Mouse (Mus musculus): ENCODE measurements around the gene Gm28230. TPM values are rescaled to one million over a fixed set of nuclear protein-coding genes. Genes with fewer than 3 reads are reported as not detected.
A peak's percentile ranks its signal among the peaks of the same experiment; 100 is the strongest.

Gene Gm28230
- polyA plus RNA-seq, 1 experiment = 0.18 TPM

DNA sequence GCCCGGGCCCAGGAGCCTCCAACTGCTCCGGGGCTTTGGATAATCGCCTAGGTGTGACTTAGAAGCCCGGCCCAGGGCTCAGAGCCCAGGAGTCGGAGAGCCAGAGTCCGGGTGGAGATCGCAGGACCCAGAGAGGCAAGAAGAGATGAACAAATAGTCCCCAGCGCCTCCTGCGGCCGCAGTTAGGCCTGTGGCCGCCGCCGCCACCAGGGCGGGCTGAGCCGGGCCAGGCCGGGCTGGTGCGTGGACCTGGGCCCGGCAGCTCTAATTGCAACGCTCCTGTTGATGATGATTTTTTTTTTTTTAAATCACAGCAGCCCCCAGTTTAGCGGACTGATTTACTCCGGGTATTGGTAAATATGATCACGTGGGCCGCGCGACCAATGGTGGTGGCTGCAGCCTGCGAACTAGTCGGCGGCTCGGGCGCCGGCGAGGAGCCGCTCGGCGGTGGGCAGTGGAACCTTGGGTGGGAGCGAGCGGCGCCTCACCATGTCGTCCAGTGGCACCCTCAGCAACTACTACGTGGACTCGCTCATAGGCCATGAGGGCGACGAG lies 28.9 kb upstream of the Gm28230 start, which contains the start of gene Hoxd9:
TSS of gene Hoxd9 (plus strand) at position 161 of the 555 bp plus-strand sequence.
- TF ChIP-seq CTCF (IDR thresholded peaks at IDR 0.05; ENCODE audit: insufficient read depth, low read length) (no peak), POLR2A (IDR thresholded peaks at IDR 0.05; ENCODE audit: borderline replicate concordance, extremely low read depth, low read depth, low read length) (no peak)
- Histone ChIP-seq H3K4me3 (replicated peaks; ENCODE audit: extremely low read depth, low read depth, low read length) (no peak within 1 kb of the TSS), H3K4me1 (ENCODE audit: control insufficient read depth, insufficient read depth, low read length) (peaks cover 4% of the 10 kb centered on the region; the same call in 1 of the 2 replicates)
- no peak for DNase-seq
- 3% methylated on average over 43 of the region's 43 CpGs for WGBS

DNA sequence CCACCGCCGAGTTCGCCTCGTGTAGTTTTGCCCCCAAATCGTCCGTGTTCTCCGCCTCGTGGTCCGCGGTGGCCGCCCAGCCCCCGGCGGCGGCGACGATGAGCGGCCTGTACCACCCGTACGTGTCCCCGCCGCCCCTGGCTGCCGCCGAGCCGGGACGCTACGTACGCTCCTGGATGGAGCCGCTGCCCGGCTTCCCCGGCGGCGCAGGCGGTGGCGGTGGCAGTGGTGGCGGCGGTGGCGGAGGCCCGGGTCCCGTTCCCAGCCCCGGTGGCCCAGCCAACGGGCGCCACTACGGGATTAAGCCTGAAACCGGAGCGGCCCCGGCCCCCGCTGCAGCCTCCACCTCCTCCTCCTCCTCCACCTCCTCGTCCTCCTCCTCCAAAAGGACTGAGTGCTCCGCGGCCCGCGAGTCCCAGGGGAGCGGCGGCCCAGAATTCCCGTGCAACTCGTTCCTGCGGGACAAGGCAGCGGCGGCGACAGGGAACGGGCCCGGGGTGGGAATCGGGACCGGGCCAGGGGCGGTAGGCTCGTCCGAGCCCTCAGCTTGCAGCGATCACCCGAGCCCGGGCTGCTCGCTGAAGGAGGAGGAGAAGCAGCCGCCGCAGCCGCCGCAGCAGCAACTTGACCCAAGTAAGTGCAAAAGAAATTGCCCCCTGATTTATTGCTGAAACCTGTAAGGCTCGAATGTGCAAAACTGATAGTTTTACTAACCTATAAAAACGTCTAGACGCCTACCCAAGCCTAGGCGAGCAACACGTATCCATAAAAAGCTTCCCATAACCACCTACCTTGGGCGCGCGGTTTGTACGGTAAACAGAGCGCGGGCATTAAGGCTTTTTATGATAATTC lies 28.1 kb upstream of the Gm28230 start:
- no peak for DNase-seq
- Histone ChIP-seq H3K4me1 (ENCODE audit: control insufficient read depth, insufficient read depth, low read length) (peaks cover 4% of the 10 kb centered on the region; the same call in 1 of the 2 replicates), H3K4me3 (replicated peaks; ENCODE audit: extremely low read depth, low read depth, low read length) (no peak overlapping the region)
- no peak for TF ChIP-seq CTCF (IDR thresholded peaks at IDR 0.05; ENCODE audit: insufficient read depth, low read length)
- TF ChIP-seq POLR2A (IDR thresholded peaks at IDR 0.05; ENCODE audit: borderline replicate concordance, extremely low read depth, low read depth, low read length) = no peak
- 3% methylated on average over 86 of the region's 86 CpGs for WGBS

DNA sequence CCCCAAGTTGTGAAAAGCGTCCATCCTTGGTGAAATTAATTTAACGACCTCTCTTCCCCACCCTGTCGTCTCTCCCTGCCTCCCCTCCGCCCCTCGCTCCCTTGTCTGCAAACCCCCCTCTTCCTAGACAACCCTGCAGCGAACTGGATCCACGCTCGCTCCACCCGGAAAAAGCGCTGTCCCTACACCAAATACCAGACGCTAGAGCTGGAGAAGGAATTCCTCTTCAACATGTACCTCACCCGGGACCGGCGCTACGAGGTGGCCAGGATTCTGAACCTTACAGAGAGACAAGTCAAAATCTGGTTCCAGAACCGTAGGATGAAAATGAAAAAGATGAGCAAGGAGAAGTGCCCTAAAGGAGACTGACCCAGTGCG lies 27.5 kb upstream of the Gm28230 start:
- WGBS = 7% methylated on average over 17 of the region's 17 CpGs
- DNase-seq = no peak
- TF ChIP-seq CTCF (IDR thresholded peaks at IDR 0.05; ENCODE audit: insufficient read depth, low read length) (no peak), POLR2A (IDR thresholded peaks at IDR 0.05; ENCODE audit: borderline replicate concordance, extremely low read depth, low read depth, low read length) (no peak)
- no peak overlapping the region for H3K4me3 ChIP-seq (replicated peaks; ENCODE audit: extremely low read depth, low read depth, low read length)
- peaks cover 4% of the 10 kb centered on the region; the same call in 1 of the 2 replicates for H3K4me1 ChIP-seq (ENCODE audit: control insufficient read depth, insufficient read depth, low read length)

DNA sequence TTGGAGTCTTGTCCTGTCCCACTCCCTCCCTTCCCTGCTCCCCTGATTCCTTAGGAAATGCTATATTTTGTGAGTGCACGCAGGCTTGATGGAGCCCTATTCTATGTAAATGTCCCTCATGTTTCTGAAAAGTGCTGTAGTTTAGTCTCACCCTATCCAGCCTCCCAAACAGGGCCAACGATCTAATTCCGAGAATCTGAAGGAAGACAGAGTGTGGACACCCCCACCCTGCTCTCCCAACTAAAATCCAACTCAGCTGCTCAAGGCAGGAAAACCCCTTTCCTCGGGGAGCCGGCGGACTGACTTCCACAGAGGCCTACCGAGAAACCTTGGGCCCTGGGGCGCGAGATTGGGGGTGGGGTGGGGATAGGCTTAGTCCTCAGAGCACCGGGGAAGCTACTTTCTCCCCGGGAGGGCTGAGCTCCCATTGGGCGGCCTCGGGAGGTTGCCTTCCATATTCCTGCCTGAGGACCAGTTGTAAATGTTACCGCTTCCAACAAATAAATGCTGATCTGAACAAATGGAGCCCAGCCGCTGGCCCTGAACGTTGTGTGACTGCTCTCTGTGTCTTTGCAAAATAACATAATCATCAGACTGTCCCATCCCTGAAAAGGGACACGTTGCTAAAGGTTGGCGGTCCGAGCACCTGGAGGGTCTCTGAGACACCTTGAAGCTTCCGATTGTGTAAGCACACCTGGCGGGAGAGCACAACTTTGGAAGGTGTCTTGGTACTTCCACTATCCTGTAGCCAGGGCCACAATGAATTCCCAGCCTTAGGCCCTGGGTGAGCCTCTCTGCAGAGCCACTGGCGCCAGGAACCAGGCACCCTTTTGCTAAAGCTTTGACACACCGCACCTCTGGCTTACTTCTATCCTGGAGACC lies 26.6 kb upstream of the Gm28230 start:
- DNase-seq = no peak
- H3K4me1 ChIP-seq (ENCODE audit: control insufficient read depth, insufficient read depth, low read length) = peaks cover 4% of the 10 kb centered on the region; the same call in 1 of the 2 replicates
- 10% methylated on average over 23 of the region's 23 CpGs for WGBS
- no peak for TF ChIP-seq POLR2A (IDR thresholded peaks at IDR 0.05; ENCODE audit: borderline replicate concordance, extremely low read depth, low read depth, low read length)
- TF ChIP-seq CTCF (IDR thresholded peaks at IDR 0.05; ENCODE audit: insufficient read depth, low read length) = no peak
- no peak overlapping the region for H3K4me3 ChIP-seq (replicated peaks; ENCODE audit: extremely low read depth, low read depth, low read length)

DNA sequence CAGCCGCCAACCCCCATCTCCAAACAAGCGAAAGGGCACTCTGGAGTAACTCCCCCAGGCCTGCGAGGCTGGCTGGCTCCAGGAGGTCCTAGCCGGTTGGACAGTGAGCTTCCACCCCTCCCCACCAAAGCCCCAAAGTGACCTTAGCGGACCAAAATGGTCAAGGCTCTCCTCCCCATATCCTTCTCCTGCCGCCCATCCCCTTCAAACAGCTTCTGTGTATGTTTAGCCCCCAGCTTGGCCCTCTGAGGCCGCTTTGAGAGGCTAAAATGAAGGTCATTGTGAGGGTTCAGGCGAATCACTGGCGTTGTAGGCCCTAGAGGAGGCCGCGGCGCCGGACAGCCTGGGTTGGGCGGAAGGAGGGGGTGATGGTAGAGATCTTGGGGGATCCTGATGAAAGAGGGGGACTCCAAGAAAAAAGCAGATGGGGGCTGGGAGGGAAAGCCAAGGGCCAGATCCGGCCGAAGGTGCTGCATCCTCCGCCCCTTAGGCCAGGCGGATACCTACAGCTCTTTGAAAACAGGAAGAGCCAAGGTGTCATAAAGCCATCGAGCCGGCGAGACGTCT lies 25.9 kb upstream of the Gm28230 start:
- DNase-seq = no peak
- TF ChIP-seq POLR2A (IDR thresholded peaks at IDR 0.05; ENCODE audit: borderline replicate concordance, extremely low read depth, low read depth, low read length) = no peak
- TF ChIP-seq CTCF (IDR thresholded peaks at IDR 0.05; ENCODE audit: insufficient read depth, low read length) = no peak
- 12% methylated on average over 22 of the region's 22 CpGs for WGBS
- Histone ChIP-seq H3K4me1 (ENCODE audit: control insufficient read depth, insufficient read depth, low read length) (peaks cover 4% of the 10 kb centered on the region; the same call in 1 of the 2 replicates), H3K4me3 (replicated peaks; ENCODE audit: extremely low read depth, low read depth, low read length) (no peak overlapping the region)

DNA sequence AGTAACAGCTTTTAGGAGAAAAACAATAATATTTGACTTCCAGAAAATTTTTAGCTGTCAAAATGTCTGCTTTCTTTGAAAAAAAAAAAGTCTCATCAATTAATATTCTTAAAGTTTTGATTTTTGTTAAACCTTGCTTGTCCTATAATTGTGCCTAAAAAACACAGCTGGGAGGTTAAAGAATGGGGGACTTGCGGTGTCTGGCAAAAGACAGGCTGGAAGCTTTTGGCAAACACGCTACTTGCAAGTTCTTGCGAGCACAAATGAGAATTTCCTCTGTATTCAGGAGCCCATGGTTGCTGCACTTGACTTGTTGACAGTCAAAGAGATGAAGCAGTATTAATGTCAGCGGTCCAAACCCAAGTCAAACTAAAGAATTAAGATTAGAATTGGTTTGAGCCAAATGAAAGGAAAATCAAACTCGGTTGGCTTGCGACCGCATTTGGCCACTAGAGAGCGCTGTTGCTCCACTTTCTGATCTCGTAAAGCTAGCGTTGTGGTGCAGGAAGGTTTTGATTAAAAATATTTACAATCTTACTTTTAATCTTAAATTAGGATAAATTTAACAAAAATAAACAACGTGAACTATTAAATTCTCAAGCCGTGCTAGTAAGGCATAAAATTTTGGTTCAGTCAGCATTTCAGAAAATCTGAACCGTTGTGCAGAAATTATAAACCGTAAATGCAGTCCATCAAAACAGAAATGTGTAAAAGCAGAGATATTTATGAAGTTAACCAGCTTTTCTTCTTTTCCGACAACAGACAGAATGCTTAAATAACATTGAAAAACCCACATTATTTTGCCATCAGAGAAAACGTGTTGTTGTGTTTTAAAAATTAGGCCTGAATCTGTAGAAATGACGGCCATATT lies 24.3 kb upstream of the Gm28230 start:
- WGBS = 17% methylated on average over 17 of the region's 17 CpGs
- H3K4me3 ChIP-seq (replicated peaks; ENCODE audit: extremely low read depth, low read depth, low read length) = no peak overlapping the region
- peak; percentile 95 for TF ChIP-seq CTCF (IDR thresholded peaks at IDR 0.05; ENCODE audit: insufficient read depth, low read length)
- no peak for TF ChIP-seq POLR2A (IDR thresholded peaks at IDR 0.05; ENCODE audit: borderline replicate concordance, extremely low read depth, low read depth, low read length)
- peaks cover 4% of the 10 kb centered on the region; the same call in 1 of the 2 replicates for H3K4me1 ChIP-seq (ENCODE audit: control insufficient read depth, insufficient read depth, low read length)
- peak; percentile 72 for DNase-seq

DNA sequence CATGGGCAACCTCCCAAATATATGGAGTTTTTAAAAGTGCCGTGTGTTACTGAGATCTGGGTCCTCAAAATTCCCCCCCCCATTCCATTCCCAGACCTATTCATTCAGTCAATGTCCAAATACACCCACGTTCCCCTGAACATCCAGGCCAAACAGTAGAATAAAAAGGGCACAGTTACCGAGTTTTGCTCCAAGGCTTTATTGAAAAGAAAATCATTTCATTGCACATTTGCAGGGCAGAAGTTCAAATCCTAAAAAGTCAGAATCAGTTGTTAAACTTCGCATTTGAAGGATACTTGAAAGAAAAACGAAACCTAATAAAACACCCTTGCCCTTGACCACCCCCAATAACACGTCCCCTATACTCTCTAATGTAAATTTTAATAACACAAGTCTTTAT lies 23.7 kb upstream of the Gm28230 start:
- H3K4me1 ChIP-seq (ENCODE audit: control insufficient read depth, insufficient read depth, low read length) = peaks cover 4% of the 10 kb centered on the region; the same call in 1 of the 2 replicates
- TF ChIP-seq POLR2A (IDR thresholded peaks at IDR 0.05; ENCODE audit: borderline replicate concordance, extremely low read depth, low read depth, low read length) (no peak), CTCF (IDR thresholded peaks at IDR 0.05; ENCODE audit: insufficient read depth, low read length) (no peak)
- no peak for DNase-seq
- no peak overlapping the region for H3K4me3 ChIP-seq (replicated peaks; ENCODE audit: extremely low read depth, low read depth, low read length)
- 29% methylated on average over 6 of the region's 6 CpGs for WGBS

DNA sequence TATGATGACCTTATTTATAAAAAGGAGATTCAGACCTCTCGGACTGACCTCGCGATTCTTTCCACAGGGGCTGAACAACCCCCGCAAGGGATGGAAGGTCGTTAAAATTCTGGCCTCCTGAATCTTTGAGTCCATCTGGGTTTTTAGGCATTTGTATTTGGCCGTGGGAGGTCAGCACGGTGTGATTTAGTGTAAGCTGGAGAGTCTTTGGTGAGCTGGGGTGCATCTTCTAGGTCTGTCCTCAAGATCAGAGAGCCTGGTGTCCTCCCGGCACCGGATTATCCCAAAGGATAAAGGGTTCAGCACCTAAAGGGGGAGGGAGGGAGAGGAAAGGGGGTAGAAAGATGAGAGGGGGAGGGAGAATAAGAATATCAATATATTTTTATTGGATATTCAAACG lies 23.2 kb upstream of the Gm28230 start:
- Histone ChIP-seq H3K4me3 (replicated peaks; ENCODE audit: extremely low read depth, low read depth, low read length) (no peak overlapping the region), H3K4me1 (ENCODE audit: control insufficient read depth, insufficient read depth, low read length) (peaks cover 1% of the 10 kb centered on the region; the same call in 1 of the 2 replicates)
- TF ChIP-seq CTCF (IDR thresholded peaks at IDR 0.05; ENCODE audit: insufficient read depth, low read length) (no peak), POLR2A (IDR thresholded peaks at IDR 0.05; ENCODE audit: borderline replicate concordance, extremely low read depth, low read depth, low read length) (no peak)
- DNase-seq = no peak
- WGBS = 24% methylated on average over 10 of the region's 10 CpGs

All from lung, adult 2 months (tissue).